Mouse (Mus musculus) liver, postnatal 0 days (tissue): ENCODE measurements around the gene Klrb1b.

Source experiments
- CTCF ChIP-seq: sonication (generic); IDR thresholded peaks from 2 replicates; pipeline ENCODE4 v1.5.1; 2016; ENCODE audit warnings: antibody characterized with exemption, low read depth
- EP300 ChIP-seq: IDR thresholded peaks from 2 replicates; pipeline ENCODE4 v1.6.1; 2016; ENCODE audit warnings: antibody characterized with exemption, low read depth, mild to moderate bottlenecking

DNA sequence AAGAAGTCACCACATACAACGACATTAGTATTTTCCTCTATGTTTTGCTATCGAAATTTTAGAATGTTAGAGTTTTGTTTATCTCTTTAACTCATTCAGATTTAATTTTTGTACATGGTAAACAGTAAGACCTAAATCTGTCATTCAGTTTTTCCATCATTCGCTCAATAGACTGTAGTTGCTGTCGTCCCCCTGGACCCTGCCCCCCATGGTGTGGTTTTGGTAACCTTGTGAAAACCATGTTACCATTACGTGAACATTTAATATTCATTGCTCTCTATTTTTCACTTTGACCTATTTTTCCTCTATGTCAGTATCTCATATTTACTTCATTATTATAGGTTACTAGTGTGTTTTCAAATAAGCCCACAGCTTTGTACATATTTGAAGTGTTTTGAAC lies 61.5 kb downstream of the Klrb1b start:
- TF ChIP-seq CTCF (no peak), EP300 (no peak)
